Mouse (Mus musculus) bone marrow macrophage, adult 2 months (primary cell): Measurements from ENCODE around the gene Creg2.

ENCODE experiments used
- CTCF ChIP-seq: IDR thresholded peaks from 2 replicates; pipeline ENCODE4 v1.5.1; 2012; ENCODE audit warnings: low read depth, mild to moderate bottlenecking, low read length, moderate library complexity
- POLR2A ChIP-seq: IDR thresholded peaks from 2 replicates; pipeline ENCODE4 v1.6.1; 2012; ENCODE audit warnings: mild to moderate bottlenecking, low read depth, low read length, borderline replicate concordance

DNA sequence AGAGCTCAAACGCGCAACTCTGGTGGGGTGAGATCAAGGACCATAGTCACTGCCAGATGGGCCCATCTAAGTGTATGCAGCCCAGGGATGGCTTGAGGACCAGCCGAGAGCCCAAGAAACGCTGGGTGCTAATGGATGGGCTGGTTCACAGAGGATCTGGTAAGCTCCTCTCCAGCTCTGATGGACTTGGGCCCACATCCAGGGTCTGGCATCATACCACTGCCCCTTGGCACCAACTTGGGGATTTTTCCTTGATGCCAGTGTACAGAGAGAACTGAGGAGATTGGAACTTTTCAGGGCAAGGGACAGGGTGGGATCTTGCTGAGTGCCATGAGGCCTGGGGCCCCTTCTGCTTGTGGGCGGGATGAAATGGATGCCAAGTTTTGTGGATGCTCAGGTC is 30.4 kb upstream of the Creg2 start:
- TF ChIP-seq POLR2A (no peak), CTCF (no peak)
